Mouse (Mus musculus) MEL (cell line): ENCODE results near the gene Fam172a.

ENCODE experiments used
- CHD2 ChIP-seq: IDR thresholded peaks from 2 replicates; pipeline ENCODE4 v1.6.1; 2011; ENCODE audit warnings: low read length, improper control_type of control experiment
- CTCF ChIP-seq, 3 experiments: IDR thresholded peaks in 2 of 3; conservative IDR thresholded peaks in 1 of 3; 2 replicates each; pipeline ENCODE4 v1.5.1; 2011 to 2012; ENCODE audit warnings: low read length in 3 of 3, low read depth in 2 of 3, mild to moderate bottlenecking in 2 of 3, improper control_type of control experiment in 1 of 3, inconsistent platforms in 1 of 3, mixed read lengths in 1 of 3, moderate library complexity in 1 of 3; ENCODE audit not compliant: control insufficient read depth in 1 of 3, insufficient read depth in 1 of 3, poor library complexity in 1 of 3, severe bottlenecking in 1 of 3
- E2F4 ChIP-seq: IDR thresholded peaks from 2 replicates; pipeline ENCODE4 v1.6.1; 2011; ENCODE audit warnings: low read depth, low read length, improper control_type of control experiment, borderline replicate concordance
- EP300 ChIP-seq, 2 experiments: IDR thresholded peaks; 2 replicates each; pipeline ENCODE4 v1.6.1; 2011; ENCODE audit warnings: improper control_type of control experiment in 2 of 2, low read length in 2 of 2, low read depth in 1 of 2, mild to moderate bottlenecking in 1 of 2
- GATA1 ChIP-seq: IDR thresholded peaks from 2 replicates; pipeline ENCODE4 v1.6.1; 2011; ENCODE audit warnings: low read depth, low read length, improper control_type of control experiment
- MAFK ChIP-seq: IDR thresholded peaks from 2 replicates; pipeline ENCODE4 v1.6.1; 2011; ENCODE audit warnings: low read depth, mild to moderate bottlenecking, low read length, improper control_type of control experiment, borderline replicate concordance
- MAX ChIP-seq: IDR thresholded peaks from 2 replicates; pipeline ENCODE4 v1.6.1; 2011; ENCODE audit warnings: low read length, improper control_type of control experiment
- MEF2A ChIP-seq: IDR thresholded peaks from 2 replicates; pipeline ENCODE4 v1.6.1; 2014; ENCODE audit warnings: low read depth, mild to moderate bottlenecking, inconsistent platforms, low read length, improper control_type of control experiment; ENCODE audit not compliant: poor library complexity, insufficient replicate concordance, severe bottlenecking; ENCODE audit errors: extremely low read depth
- NELFE ChIP-seq: IDR thresholded peaks from 2 replicates; pipeline ENCODE4 v1.6.1; 2011; ENCODE audit warnings: low read depth, low read length, improper control_type of control experiment
- POLR2A ChIP-seq, 2 experiments: IDR thresholded peaks; 2 replicates each; pipeline ENCODE4 v1.6.1; 2011 to 2012; ENCODE audit warnings: low read length in 2 of 2, mild to moderate bottlenecking in 2 of 2, control low read depth in 1 of 2, improper control_type of control experiment in 1 of 2, low read depth in 1 of 2, moderate library complexity in 1 of 2; ENCODE audit not compliant: control insufficient read depth in 1 of 2, insufficient read depth in 1 of 2, poor library complexity in 1 of 2
- POLR2AphosphoS2 ChIP-seq: IDR thresholded peaks from 2 replicates; pipeline ENCODE4 v1.6.1; 2011; ENCODE audit warnings: low read length, improper control_type of control experiment
- SIN3A ChIP-seq: IDR thresholded peaks from 2 replicates; pipeline ENCODE4 v1.6.1; 2012; ENCODE audit warnings: low read length, improper control_type of control experiment, inconsistent platforms
- UBTF ChIP-seq: IDR thresholded peaks from 2 replicates; pipeline ENCODE4 v1.6.1; 2012; ENCODE audit warnings: low read depth, mild to moderate bottlenecking, inconsistent platforms, low read length, improper control_type of control experiment, moderate library complexity, borderline replicate concordance; ENCODE audit not compliant: insufficient read depth
- USF1 ChIP-seq: IDR thresholded peaks from 2 replicates; pipeline ENCODE4 v1.6.1; 2014; ENCODE audit warnings: low read depth, mild to moderate bottlenecking, inconsistent platforms, low read length, improper control_type of control experiment, moderate library complexity

DNA sequence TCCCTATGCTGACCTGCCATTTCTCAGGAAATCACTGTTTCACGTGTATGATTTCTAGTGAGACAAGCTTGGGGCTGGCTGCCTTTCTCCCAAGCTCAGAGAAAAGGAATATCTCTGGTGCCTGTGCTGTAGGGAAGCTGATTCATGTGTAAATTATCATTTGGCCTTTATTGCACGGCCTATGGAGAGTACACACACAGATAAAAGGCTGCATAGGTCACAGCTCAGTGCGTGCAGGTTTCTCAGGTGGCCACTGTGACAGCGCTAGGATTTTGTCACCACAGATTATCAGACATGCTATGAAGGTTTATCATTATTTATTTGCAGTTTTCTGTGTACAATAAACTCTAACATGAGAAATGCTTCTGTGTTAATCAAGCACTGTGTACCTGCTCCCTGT, 408.8 kb downstream of the Fam172a start:
- TF ChIP-seq POLR2AphosphoS2: no peak
- TF ChIP-seq UBTF: no peak
- TF ChIP-seq EP300 (IDR thresholded peaks at IDR 0.05; ENCODE audit: low read depth in 1 of 2, low read length in 2 of 2): no peak
- no peak for TF ChIP-seq NELFE
- TF ChIP-seq E2F4: no peak
- no peak for TF ChIP-seq POLR2A (IDR thresholded peaks at IDR 0.05; ENCODE audit: control insufficient read depth in 1 of 2, insufficient read depth in 1 of 2, low read depth in 1 of 2, low read length in 2 of 2, poor library complexity in 1 of 2)
- no peak for TF ChIP-seq SIN3A
- TF ChIP-seq CHD2: no peak
- TF ChIP-seq CTCF (IDR thresholded peaks at IDR 0.05 in 2 of 3, conservative IDR thresholded peaks at IDR 0.05 in 1 of 3; ENCODE audit: control insufficient read depth in 1 of 3, insufficient read depth in 1 of 3, low read depth in 2 of 3, low read length in 3 of 3, poor library complexity in 1 of 3, severe bottlenecking in 1 of 3): no peak
- TF ChIP-seq MEF2A: no peak
- no peak for TF ChIP-seq MAX
- TF ChIP-seq GATA1: no peak
- no peak for TF ChIP-seq MAFK
- no peak for TF ChIP-seq USF1
